8 mouse cellular contexts compared by ENCODE assay signal in genomic region chr19:34550534-34551223, GRCm38 (mm10). TPM values are rescaled to one million over a fixed set of nuclear protein-coding genes. Genes with fewer than 3 reads are reported as not detected.
DNase-seq lines count a peak whose midpoint lies in the region; ATAC-seq lines count a peak whose summit lies in the region.

Gene Ifit2 (plus strand): TSS chr19:34550694.

- H3K27me3 ChIP-seq in heart, embryonic 13.5 days (replicated peaks) = no peaks in the 10 kb centered on the region
- 0 out of 2 replicates have a peak, but pooled peaks cover 5% of the 10 kb centered on the region for H3K27me3 ChIP-seq in liver, embryonic 13.5 days
- H3K27me3 ChIP-seq in stomach, embryonic 14.5 days (ENCODE audit: control insufficient read depth, insufficient read depth, low read length) = no peaks in the 10 kb centered on the region

- H3K4me2 ChIP-seq in heart, embryonic 13.5 days = peak within 1 kb of the TSS; percentile 74
- H3K4me2 ChIP-seq in liver, embryonic 13.5 days = peak within 1 kb of the TSS; percentile 73
- H3K4me2 ChIP-seq in stomach, embryonic 14.5 days (replicated peaks; ENCODE audit: low read depth, low read length) = peak within 1 kb of the TSS; percentile 55

- peak within 1 kb of the TSS; percentile 82 for H3K4me3 ChIP-seq in brown adipose tissue, adult 24 weeks (ENCODE audit: insufficient read depth, low read depth, low read length)
- peak within 1 kb of the TSS; percentile 61 for H3K4me3 ChIP-seq in heart, embryonic 13.5 days
- H3K4me3 ChIP-seq in liver, embryonic 13.5 days (replicated peaks) = peak within 1 kb of the TSS; percentile 65
- peak within 1 kb of the TSS; percentile 47 for H3K4me3 ChIP-seq in stomach, embryonic 14.5 days (ENCODE audit: low read depth, low read length)

- peak within 1 kb of the TSS; percentile 75 for H3K9ac ChIP-seq in heart, embryonic 13.5 days
- H3K9ac ChIP-seq in liver, embryonic 13.5 days = peak within 1 kb of the TSS; percentile 58
- H3K9ac ChIP-seq in stomach, embryonic 14.5 days (replicated peaks; ENCODE audit: low read depth, low read length) = no peak within 1 kb of the TSS; the same call in 1 of the 2 replicates

- peak; percentile 95 for ATAC-seq in erythroid progenitor cell, adult 5-6 weeks (replicated peaks; ENCODE audit: low FRiP score, poor library complexity, severe bottlenecking)
- ATAC-seq in heart, embryonic 13.5 days (ENCODE audit: extremely low read depth, insufficient number of reproducible peaks, low FRiP score, low TSS enrichment) = peak; percentile 37; the same call in 1 of the 2 replicates
- peak; percentile 96 for ATAC-seq in liver, embryonic 13.5 days (ENCODE audit: low read depth)
- peak; percentile 95 for ATAC-seq in stomach, embryonic 14.5 days (ENCODE audit: insufficient number of reproducible peaks, insufficient read depth, low FRiP score, low read depth)

- 1% methylated on average over 22 of the region's 22 CpGs for WGBS in heart, embryonic 13.5 days
- 1% methylated on average over 22 of the region's 22 CpGs for WGBS in liver, embryonic 13.5 days (ENCODE audit: insufficient replicate concordance)
- 2% methylated on average over 22 of the region's 22 CpGs for WGBS in stomach, embryonic 14.5 days

- no peaks in the 10 kb centered on the region for H3K36me3 ChIP-seq in heart, embryonic 13.5 days
- H3K36me3 ChIP-seq in liver, embryonic 13.5 days = no peaks in the 10 kb centered on the region
- no peaks in the 10 kb centered on the region for H3K36me3 ChIP-seq in stomach, embryonic 14.5 days (ENCODE audit: control insufficient read depth, insufficient read depth, low read length)

- H3K4me1 ChIP-seq in brown adipose tissue, adult 24 weeks (ENCODE audit: control insufficient read depth, insufficient read depth, insufficient read length, low read length) = no peaks in the 10 kb centered on the region; the same call in 1 of the 2 replicates
- H3K4me1 ChIP-seq in heart, embryonic 13.5 days = peaks cover 37% of the 10 kb centered on the region
- H3K4me1 ChIP-seq in liver, embryonic 13.5 days (replicated peaks) = peaks cover 22% of the 10 kb centered on the region
- H3K4me1 ChIP-seq in stomach, embryonic 14.5 days (ENCODE audit: control insufficient read depth, insufficient read depth, low read length) = no peaks in the 10 kb centered on the region

- H3K9me3 ChIP-seq in heart, embryonic 13.5 days = no peaks in the 10 kb centered on the region
- no peaks in the 10 kb centered on the region for H3K9me3 ChIP-seq in liver, embryonic 13.5 days (replicated peaks)
- H3K9me3 ChIP-seq in stomach, embryonic 14.5 days (ENCODE audit: control insufficient read depth, low read depth, low read length) = no peaks in the 10 kb centered on the region; the same call in 1 of the 2 replicates

- DNase-seq in CD8-positive naive resting alpha-beta T cell, adult 2 months (ENCODE audit: low read depth in 2 of 2, low spot score in 2 of 2) = peak; percentile 58 to 69
- DNase-seq in kidney, postnatal 10 days = peak; percentile 85
- DNase-seq in liver, embryonic 13.5 days = peak; percentile 64
- peak; percentile 52 to 69 for DNase-seq in natural killer cell, adult 2 months (ENCODE audit: low spot score in 2 of 2)

- H3K27ac ChIP-seq in brown adipose tissue, adult 24 weeks (replicated peaks; ENCODE audit: low read depth, low read length) = peak within 1 kb of the TSS; percentile 74
- peak within 1 kb of the TSS; percentile 87 for H3K27ac ChIP-seq in heart, embryonic 13.5 days (replicated peaks)
- no peak within 1 kb of the TSS for H3K27ac ChIP-seq in liver, embryonic 13.5 days
- H3K27ac ChIP-seq in stomach, embryonic 14.5 days (ENCODE audit: low read length) = peak within 1 kb of the TSS; percentile 66

RNA-seq across cellular contexts. Expression of gene Ifit2, which starts in this region (rescaled TPM):
- 2.2 and 2.8 TPM in 2 replicates for polyA plus RNA-seq in brown adipose tissue, adult 24 weeks (2012; ENCODE audit: insufficient read depth, insufficient read length, missing spikeins)
- 2.9 and 5.0 TPM in 2 replicates for total RNA-seq in erythroid progenitor cell, adult 5-6 weeks (2015; ENCODE audit: low replicate concordance)
- total RNA-seq in erythroid progenitor cell, adult 5-6 weeks (2017; ENCODE audit: low replicate concordance) = 7.7 and 11.2 TPM in 2 replicates
- 6.2 and 8.0 TPM in 2 replicates for polyA plus RNA-seq in heart, embryonic 13.5 days (2015; fragmentation: Nextera tagmentation; extraction: Ambion mirVana)
- 3.0 and 3.8 TPM in 2 replicates for polyA plus RNA-seq in liver, embryonic 13.5 days (2015; fragmentation: Nextera tagmentation; extraction: Ambion mirVana)
- polyA plus RNA-seq in stomach, embryonic 14.5 days (2014; fragmentation: Nextera tagmentation; extraction: Ambion mirVana) = 6.5 and 7.5 TPM in 2 replicates

Comparison
In these comparisons a context has a peak if more than half of its experiments do, and no peak if none do; other contexts are left out.
1. ATAC-seq: peak in every context shown above with its lines; median percentile 96 in liver, embryonic 13.5 days; 95 in erythroid progenitor cell, adult 5-6 weeks; 95 in stomach, embryonic 14.5 days; 37 in heart, embryonic 13.5 days.